Mouse (Mus musculus): ENCODE data around the gene Gm20765.
"Not testable (repeated sequence)": the region's sequence is repeated elsewhere in the genome, so short reads cannot be mapped to it uniquely, and the experiment has no call there.

DNA sequence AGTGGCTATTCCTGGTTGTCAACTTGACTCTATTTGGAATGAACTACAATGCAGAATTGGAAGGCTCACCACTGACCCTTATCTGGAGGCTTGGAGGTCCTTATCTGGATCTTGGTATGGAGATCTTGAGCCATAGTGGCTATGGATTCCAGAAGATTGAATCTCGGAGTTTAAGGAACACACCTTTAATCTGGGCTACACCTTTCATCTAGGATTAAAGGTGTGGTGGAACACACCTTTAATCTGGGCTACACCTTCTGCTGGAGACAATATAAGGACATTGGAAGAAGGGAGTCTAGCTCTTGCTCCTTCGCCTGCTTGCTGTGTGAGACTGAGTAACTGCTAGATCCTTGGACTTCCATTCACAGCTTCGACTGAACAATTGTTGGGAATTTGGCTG lies 42.6 kb upstream of the Gm20765 start, which contains the start of gene Gm21293:
- TF ChIP-seq FLI1 (IDR thresholded peaks at IDR 0.05; ENCODE audit: low read length); GATA1 (IDR thresholded peaks at IDR 0.05; ENCODE audit: borderline replicate concordance, low read length): not testable (repeated sequence)
